Mouse (Mus musculus): ENCODE data around the gene Ilk.
A peak's percentile ranks its signal among the peaks of the same experiment; 100 is the strongest.
"Not testable (repeated sequence)": the region's sequence is repeated elsewhere in the genome, so short reads cannot be mapped to it uniquely, and the experiment has no call there.

The Ilk gene

DNA sequence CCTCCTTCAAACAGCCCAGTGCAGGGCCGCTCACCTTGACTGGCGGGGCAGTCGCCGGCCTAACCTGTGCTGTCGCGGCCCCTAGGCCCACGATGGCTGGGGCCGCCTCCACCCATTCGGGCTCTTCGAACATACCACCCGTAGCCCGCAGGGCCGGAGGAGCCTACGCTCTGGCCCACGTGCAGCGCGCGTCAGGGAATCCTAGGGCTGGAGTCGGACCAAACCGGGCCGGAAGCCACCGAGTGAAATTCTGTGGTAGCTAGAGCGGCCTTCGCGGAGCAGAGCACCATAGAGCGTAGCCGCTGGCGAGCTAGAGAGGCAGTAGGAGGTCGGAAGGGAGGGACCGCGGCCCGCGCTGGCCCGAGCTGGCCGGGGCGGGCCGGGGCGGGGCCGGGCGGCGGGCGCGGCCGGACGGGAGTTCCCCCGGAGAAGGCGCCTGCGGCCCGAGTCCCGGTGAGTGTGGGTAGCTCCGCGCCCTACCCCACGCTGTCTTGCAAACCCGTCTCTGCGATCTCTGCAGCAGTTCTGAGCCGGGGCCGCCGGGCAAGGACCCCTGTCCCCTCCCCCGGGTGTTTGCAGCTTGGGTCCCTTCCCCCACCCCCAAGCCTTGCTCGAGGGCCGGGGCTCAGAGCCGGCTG is at the start of gene Ilk:
Gene Ilk (plus strand): TSS at position 329 of the 638 bp plus-strand sequence.
- DNase-seq (ENCODE audit: low read depth, low spot score), result peak; percentile 84

DNA sequence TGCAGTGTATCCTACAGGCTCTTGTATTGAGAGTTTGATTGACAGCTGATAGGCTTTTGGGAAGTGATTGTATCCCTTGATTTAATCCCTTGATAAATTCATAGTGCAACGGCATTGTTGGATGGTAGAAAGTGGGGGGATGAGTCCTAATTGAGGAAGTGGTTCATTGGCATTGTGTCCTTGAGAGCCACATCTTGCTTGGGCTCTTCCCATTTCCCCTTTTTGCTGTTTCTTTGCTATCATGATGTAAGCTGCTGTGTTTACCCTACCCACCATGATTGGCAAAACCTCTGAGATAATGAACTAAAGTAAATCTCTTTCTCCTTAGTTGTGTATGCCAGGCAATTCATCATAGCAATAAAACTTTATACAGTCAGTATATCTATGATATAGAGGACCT is 45.5 kb upstream of the Ilk start:
- DNase-seq (ENCODE audit: low read depth, low spot score), result no peak

- DNase-seq (ENCODE audit: low read depth, low spot score), result no peak
These were observed 33.2 kb upstream of the Ilk start for GRCm38 (mm10) chr7:105703184-105703583.

- no peak for DNase-seq (ENCODE audit: low read depth, low spot score)
These were observed 32.6 kb upstream of the Ilk start for GRCm38 (mm10) chr7:105703816-105704215.

- no peak for DNase-seq (ENCODE audit: low read depth, low spot score)
These were observed 27.7 kb upstream of the Ilk start for GRCm38 (mm10) chr7:105708733-105709132.

GRCm38 (mm10) chr7:105715366-105715765 is 21.0 kb upstream of the Ilk start:
- no peak for DNase-seq (ENCODE audit: low read depth, low spot score)

DNA sequence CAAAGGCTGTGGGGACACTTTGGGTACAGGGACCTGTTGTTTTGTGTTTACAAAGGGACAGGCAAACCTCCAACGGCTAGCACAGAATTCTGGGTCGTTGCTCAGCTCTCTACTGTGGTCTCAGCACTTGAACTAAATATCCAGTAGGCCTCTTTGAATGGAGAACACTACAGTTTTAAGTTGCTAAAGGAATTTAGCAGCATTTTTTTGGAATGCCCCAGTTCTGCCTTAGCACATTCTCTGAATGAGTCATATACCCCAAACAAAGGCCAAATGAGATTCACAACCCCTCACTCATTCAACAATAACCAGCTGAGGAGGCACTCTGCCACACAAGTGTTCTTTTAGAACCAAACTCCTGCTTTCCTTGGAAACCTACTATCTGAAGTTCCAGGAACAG is 14.5 kb upstream of the Ilk start:
- DNase-seq (ENCODE audit: low read depth, low spot score), result no peak

GRCm38 (mm10) chr7:105726144-105726979 is 10.0 kb upstream of the Ilk start:
- DNase-seq (ENCODE audit: low read depth, low spot score), result peak; percentile 60

- DNase-seq (ENCODE audit: low read depth, low spot score), result no peak
These were observed 9.4 kb upstream of the Ilk start for GRCm38 (mm10) chr7:105726980-105727325.

DNA sequence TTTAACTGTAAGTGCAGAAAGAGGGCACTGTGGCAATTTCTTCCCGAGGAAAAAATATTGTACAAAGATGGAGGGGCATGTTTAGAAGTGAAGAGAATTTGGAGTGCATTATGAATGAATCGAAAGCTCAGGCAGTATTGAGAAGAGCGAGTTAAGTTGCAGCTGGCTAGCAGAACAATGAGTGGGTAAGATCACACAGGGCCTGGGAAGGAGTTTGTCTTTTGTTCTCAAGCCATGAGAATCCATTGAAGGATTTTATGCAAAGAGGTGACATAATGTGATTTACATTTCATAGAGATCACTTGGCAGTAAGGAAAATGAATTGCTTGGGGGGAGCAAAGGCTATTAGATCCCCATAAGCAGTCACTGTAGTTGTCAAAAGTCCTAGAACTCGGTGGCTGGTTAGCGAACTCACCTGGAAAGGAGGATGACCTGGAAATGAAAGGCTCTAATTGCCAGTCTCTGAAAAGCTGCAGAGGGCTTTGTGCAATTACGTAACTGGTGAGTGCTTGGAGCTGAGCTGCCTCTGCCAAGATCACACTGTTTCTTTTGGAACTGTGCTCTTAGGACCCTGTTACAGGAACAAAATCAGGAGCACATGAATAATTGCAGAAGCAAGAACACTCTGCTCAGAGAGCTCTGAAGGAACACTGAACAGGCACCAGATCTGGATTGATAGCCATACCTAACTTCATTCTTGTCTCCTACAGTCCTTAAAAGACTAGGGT is 7.5 kb upstream of the Ilk start:
- no peak for DNase-seq (ENCODE audit: low read depth, low spot score)

- no peak for DNase-seq (ENCODE audit: low read depth, low spot score)
These were observed 2.6 kb upstream of the Ilk start for GRCm38 (mm10) chr7:105733836-105734235.

GRCm38 (mm10) chr7:105734826-105735225 is 1.6 kb upstream of the Ilk start:
- DNase-seq (ENCODE audit: low read depth, low spot score), result no peak

DNA sequence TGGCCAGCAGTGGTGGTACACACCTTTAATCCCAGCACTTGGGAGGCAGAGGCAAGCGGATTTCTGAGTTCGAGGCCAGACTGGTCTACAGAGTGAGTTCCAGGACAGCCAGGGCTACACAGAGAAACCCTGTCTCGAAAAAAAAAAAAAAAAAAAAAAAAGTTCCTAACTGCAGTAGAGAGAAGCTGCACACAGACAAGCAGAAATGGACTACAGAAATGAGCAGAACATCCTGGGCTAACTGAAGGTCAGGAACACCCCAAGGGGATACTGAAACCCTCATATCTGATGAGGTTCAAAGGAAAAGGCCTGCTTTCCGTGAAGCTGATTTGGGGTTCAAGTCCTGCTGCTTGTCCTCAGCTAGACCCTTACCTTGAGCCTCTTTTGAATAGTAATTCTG is 928 bp upstream of the Ilk start:
- not testable (repeated sequence) for DNase-seq (ENCODE audit: low read depth, low spot score)

- DNase-seq (ENCODE audit: low read depth, low spot score), result no peak
These were observed 624 bp downstream of the Ilk start, which contains the start of gene Rrp8 for GRCm38 (mm10) chr7:105736911-105737521. Gene Rrp8, minus strand, starts transcription at chr7:105737385.

DNA sequence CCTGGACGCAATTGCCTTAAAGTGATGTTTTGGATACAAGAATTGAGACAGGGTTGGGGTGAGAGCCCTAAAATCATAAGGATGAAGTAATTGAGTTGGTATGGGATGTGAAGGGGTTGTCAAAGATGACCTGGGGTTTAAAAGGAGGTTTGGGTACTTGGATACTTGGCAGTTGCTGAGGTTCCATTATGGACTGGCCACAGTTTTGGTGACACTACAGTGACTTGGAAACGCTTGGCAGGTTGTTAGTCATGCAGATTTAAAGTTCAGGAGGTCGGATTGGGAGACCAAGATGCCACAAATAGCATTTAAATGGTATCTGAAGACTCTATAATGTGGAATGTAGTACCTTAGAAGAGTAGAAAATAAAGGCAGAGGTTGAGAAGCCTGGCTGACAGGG is 1.3 kb downstream of the Ilk start:
- no peak for DNase-seq (ENCODE audit: low read depth, low spot score)

DNA sequence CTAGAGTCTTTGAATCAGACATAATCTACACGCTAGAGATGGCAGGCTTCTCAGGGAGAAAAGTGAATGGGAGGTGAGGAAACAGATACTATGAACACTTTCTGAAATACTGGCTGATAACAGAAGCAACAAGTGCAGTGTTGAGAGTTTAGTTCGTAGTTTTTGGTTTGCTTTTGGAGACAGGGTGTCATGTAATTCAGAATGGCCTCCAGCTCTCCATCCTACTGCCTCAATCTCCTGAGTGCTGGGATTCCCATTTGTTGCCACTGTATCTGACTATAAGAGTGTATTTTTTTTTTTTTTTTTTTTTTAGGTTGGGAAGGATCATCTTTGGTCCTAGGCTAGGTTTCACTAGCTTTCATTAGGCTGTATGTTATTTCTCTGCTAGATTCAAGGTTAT is 1.9 kb downstream of the Ilk start:
- DNase-seq (ENCODE audit: low read depth, low spot score), result no peak

DNA sequence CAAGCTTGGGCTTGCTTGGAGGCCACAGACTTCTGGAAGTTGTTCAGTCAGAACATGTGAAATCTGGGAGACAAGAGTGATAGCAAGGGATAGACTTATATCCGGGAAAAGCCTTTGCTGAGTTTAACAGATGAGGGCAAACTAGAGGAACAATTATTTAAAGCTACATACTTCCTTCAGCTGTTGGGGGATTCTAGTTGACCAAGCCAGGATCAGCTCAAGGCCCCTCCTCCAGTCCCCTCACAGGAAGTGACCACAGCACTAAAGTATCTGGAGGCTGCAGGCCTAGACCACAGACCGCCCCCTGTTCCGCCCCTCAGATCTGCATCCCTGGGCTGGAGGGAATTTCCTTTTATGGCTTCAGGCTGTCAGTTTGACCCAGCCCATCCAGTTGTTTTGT is 2.6 kb downstream of the Ilk start:
- DNase-seq (ENCODE audit: low read depth, low spot score), result no peak

GRCm38 (mm10) chr7:105740089-105740795 is 3.9 kb downstream of the Ilk start:
- DNase-seq (ENCODE audit: low read depth, low spot score), result no peak

GRCm38 (mm10) chr7:105740851-105741250 is 4.5 kb downstream of the Ilk start:
- no peak for DNase-seq (ENCODE audit: low read depth, low spot score)

DNA sequence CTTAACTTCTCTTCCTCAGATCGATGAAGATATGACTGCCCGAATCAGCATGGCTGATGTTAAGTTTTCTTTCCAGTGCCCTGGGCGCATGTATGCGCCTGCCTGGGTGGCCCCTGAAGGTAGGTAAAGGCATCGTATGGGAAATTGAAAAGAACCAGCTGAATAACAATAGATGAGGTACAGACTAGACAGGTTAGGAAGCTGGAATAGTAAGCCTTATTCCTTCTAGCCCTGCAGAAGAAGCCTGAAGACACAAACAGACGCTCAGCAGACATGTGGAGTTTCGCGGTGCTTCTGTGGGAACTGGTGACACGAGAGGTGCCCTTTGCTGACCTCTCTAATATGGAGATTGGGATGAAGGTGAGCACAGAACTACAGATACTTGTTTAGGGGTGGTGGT is 5.6 kb downstream of the Ilk start:
- DNase-seq (ENCODE audit: low read depth, low spot score), result no peak

DNA sequence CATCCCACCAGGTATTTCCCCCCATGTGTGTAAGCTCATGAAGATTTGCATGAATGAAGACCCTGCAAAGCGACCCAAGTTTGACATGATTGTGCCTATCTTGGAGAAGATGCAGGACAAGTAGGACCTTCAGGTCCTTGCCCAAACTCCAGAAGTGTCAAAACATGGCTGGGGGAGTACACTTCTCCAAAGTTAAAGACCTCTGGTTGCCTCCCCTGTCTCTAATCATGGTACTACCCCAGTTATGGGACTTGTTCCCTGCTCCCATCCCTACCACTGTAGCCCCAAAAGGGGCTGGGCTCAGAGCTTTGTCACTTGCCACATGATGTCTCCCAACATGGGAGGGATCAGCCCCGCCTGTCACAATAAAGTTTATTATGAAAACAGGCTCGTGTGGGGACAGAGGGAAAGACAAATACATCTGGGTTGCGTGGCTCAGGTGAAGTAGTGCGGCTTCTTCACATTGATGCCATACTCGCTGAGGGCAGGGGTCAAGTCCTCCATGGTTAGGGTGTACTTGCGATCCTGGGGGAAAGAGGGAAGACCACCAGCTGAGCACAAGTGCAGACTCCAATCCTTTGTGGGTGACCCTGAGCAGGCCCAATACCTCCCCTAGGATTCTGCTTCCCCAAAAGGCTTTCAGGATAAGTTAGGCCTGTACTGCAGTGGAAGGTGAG is 6.3 kb downstream of the Ilk start:
- not testable (repeated sequence) for DNase-seq (ENCODE audit: low read depth, low spot score)
